Mouse (Mus musculus) erythroblast, embryonic 14.5 days (primary cell): ENCODE results near the gene Gdpd5. TPM values are rescaled to one million over a fixed set of nuclear protein-coding genes. Genes with fewer than 3 reads are reported as not detected.

Experiments
- H3K27me3 ChIP-seq: 2 replicates; pipeline ENCODE4 v1.6.1; 2012; ENCODE audit warnings: inconsistent platforms; ENCODE audit not compliant: control insufficient read depth
- H3K36me3 ChIP-seq: 2 replicates; pipeline ENCODE4 v1.6.1; 2012; ENCODE audit warnings: mild to moderate bottlenecking, inconsistent platforms; ENCODE audit not compliant: control insufficient read depth
- H3K4me1 ChIP-seq: 2 replicates; pipeline ENCODE4 v1.6.1; 2012; ENCODE audit warnings: inconsistent platforms; ENCODE audit not compliant: control insufficient read depth
- H3K4me3 ChIP-seq: replicated peaks from 2 replicates; pipeline ENCODE3; 2012; ENCODE audit warnings: moderate library complexity, mild to moderate bottlenecking, inconsistent platforms
- H3K9me3 ChIP-seq: 2 replicates; pipeline ENCODE4 v1.6.1; 2012; ENCODE audit warnings: low read length, inconsistent platforms, mixed read lengths; ENCODE audit not compliant: control insufficient read depth
- GATA1 ChIP-seq: IDR thresholded peaks from 2 replicates; pipeline ENCODE4 v1.6.1; 2012; ENCODE audit warnings: low read length, inconsistent platforms, mixed read lengths
- TAL1 ChIP-seq: IDR thresholded peaks from 3 replicates; pipeline ENCODE4 v1.6.1; 2012; ENCODE audit warnings: low read length, inconsistent platforms, mixed read lengths
- polyA plus RNA-seq: library from polyadenylated mRNA; stranded (reverse); fragments of >175 nt; gene quantifications from 2 replicates; pipeline ENCODE4 v1.2.3, GENCODE M21; 2012

Gene Gdpd5
- polyA plus RNA-seq, 1 experiment: 0.03 TPM

GRCm38 (mm10) chr7:99351802-99352517 lies 29.3 kb upstream of the Gdpd5 start:
- Histone ChIP-seq H3K9me3 (no peaks in the 10 kb centered on the region), H3K27me3 (peaks cover 21% of the 10 kb centered on the region), H3K4me3 (peak overlapping the region; percentile 29), H3K36me3 (peaks cover 4% of the 10 kb centered on the region; the same call in 1 of the 2 replicates), H3K4me1 (peaks cover 2% of the 10 kb centered on the region)
- no peak for TF ChIP-seq TAL1
- no peak for TF ChIP-seq GATA1

- Histone ChIP-seq H3K4me1 (peaks cover 2% of the 10 kb centered on the region), H3K9me3 (no peaks in the 10 kb centered on the region), H3K27me3 (peaks cover 21% of the 10 kb centered on the region), H3K4me3 (peak within 1 kb of the TSS; percentile 29), H3K36me3 (peaks cover 4% of the 10 kb centered on the region; the same call in 1 of the 2 replicates)
- TF ChIP-seq TAL1 (no peak), GATA1 (no peak)
Measured at GRCm38 (mm10) chr7:99352526-99353400, 28.5 kb upstream of the Gdpd5 start, which contains the start of gene Serpinh1. TSS of gene Serpinh1 (minus strand) at chr7:99353239.

- H3K36me3 ChIP-seq: no peaks in the 10 kb centered on the region
- H3K4me3 ChIP-seq: no peak overlapping the region
- H3K27me3 ChIP-seq: peaks cover 21% of the 10 kb centered on the region
- H3K4me1 ChIP-seq: peaks cover 2% of the 10 kb centered on the region
- no peak for TF ChIP-seq GATA1
- no peak for TF ChIP-seq TAL1
- H3K9me3 ChIP-seq: no peaks in the 10 kb centered on the region
Measured at GRCm38 (mm10) chr7:99355731-99356131, 25.5 kb upstream of the Gdpd5 start.

GRCm38 (mm10) chr7:99356244-99356930 lies 24.8 kb upstream of the Gdpd5 start:
- Histone ChIP-seq H3K9me3 (no peaks in the 10 kb centered on the region), H3K4me3 (no peak overlapping the region), H3K36me3 (no peaks in the 10 kb centered on the region), H3K27me3 (peaks cover 21% of the 10 kb centered on the region), H3K4me1 (peaks cover 2% of the 10 kb centered on the region)
- no peak for TF ChIP-seq GATA1
- TF ChIP-seq TAL1: no peak

- TF ChIP-seq GATA1 (no peak), TAL1 (no peak)
- peaks cover 2% of the 10 kb centered on the region for H3K4me1 ChIP-seq
- no peak overlapping the region for H3K4me3 ChIP-seq
- no peaks in the 10 kb centered on the region for H3K36me3 ChIP-seq
- peaks cover 19% of the 10 kb centered on the region for H3K27me3 ChIP-seq
- no peaks in the 10 kb centered on the region for H3K9me3 ChIP-seq
Measured at GRCm38 (mm10) chr7:99357201-99357600, 24.0 kb upstream of the Gdpd5 start.

- no peaks in the 10 kb centered on the region for H3K9me3 ChIP-seq
- TF ChIP-seq GATA1 (no peak), TAL1 (no peak)
- H3K27me3 ChIP-seq: peaks cover 7% of the 10 kb centered on the region
- H3K36me3 ChIP-seq: no peaks in the 10 kb centered on the region
- no peak overlapping the region for H3K4me3 ChIP-seq
- peaks cover 2% of the 10 kb centered on the region for H3K4me1 ChIP-seq
Measured at GRCm38 (mm10) chr7:99358371-99358770, 22.8 kb upstream of the Gdpd5 start.

GRCm38 (mm10) chr7:99360021-99360802 lies 21.0 kb upstream of the Gdpd5 start:
- Histone ChIP-seq H3K36me3 (no peaks in the 10 kb centered on the region), H3K9me3 (no peaks in the 10 kb centered on the region)

GRCm38 (mm10) chr7:99360803-99361414 lies 20.3 kb upstream of the Gdpd5 start:
- Histone ChIP-seq H3K27me3 (no peaks in the 10 kb centered on the region), H3K4me3 (no peak overlapping the region), H3K4me1 (no peaks in the 10 kb centered on the region), H3K9me3 (no peaks in the 10 kb centered on the region), H3K36me3 (no peaks in the 10 kb centered on the region)
- TF ChIP-seq GATA1 (no peak), TAL1 (no peak)

More at GRCm38 (mm10) chr7:99360021-99360802, 21.0 kb upstream of the Gdpd5 start:
- TF ChIP-seq TAL1 (no peak), GATA1 (no peak)
- Histone ChIP-seq H3K4me3 (no peak overlapping the region), H3K27me3 (no peaks in the 10 kb centered on the region), H3K4me1 (no peaks in the 10 kb centered on the region)
